Mouse (Mus musculus): ENCODE measurements around the gene Ddc.

DNA sequence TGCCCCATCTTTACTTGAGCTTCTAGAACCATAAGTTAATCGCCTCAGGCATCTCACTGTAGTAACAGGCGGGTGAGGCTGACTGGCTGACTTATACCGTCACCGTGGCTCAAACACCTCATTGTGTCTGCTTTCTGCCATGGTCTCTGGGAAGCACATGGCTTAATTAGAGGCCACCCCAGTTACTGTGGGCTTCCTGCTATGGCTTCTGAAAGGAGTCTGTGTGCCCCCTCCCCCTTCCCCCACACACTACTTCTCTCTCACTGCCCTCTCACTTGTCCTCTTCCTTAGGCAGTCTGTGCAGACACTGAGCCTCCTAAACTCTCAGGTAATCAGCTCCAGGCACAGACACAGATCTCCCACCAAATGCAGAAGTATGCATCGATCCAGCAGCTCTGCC, 69.7 kb downstream of the Ddc start:
- no peak for TF ChIP-seq EP300 (IDR thresholded peaks at IDR 0.05)
- TF ChIP-seq CTCF (IDR thresholded peaks at IDR 0.05), result no peak
